In genomic region chr19:3324271-3324811, GRCm38 (mm10) we compare ENCODE assay signal across 8 mouse cellular contexts. TPM values are rescaled to one million over a fixed set of nuclear protein-coding genes. Genes with fewer than 3 reads are reported as not detected.
DNase-seq lines count a peak whose midpoint lies in the region; ATAC-seq and TF ChIP-seq lines count a peak whose summit lies in the region.

No protein-coding gene starts in this region.

- no peaks in the 10 kb centered on the region for H3K9me3 ChIP-seq in forebrain, postnatal 0 days (ENCODE audit: low read length)
- no peaks in the 10 kb centered on the region for H3K9me3 ChIP-seq in stomach, postnatal 0 days (ENCODE audit: control insufficient read depth, low read length)

- no peak for TF ChIP-seq CTCF in forebrain, postnatal 0 days (IDR thresholded peaks at IDR 0.05; ENCODE audit: low read depth)
- no peak for TF ChIP-seq CTCF in stomach, postnatal 0 days (IDR thresholded peaks at IDR 0.05; ENCODE audit: low read depth)

- no peak for TF ChIP-seq EP300 in stomach, postnatal 0 days (optimal IDR thresholded peaks at IDR 0.05)

- H3K27ac ChIP-seq in forebrain, postnatal 0 days (ENCODE audit: low read depth, low read length): peak overlapping the region; percentile 70
- H3K27ac ChIP-seq in macrophage: peak overlapping the region; percentile 80
- peak overlapping the region; percentile 96 for H3K27ac ChIP-seq in stomach, postnatal 0 days (replicated peaks)

- ATAC-seq in forebrain, postnatal 0 days: no peak
- ATAC-seq in stomach, postnatal 0 days (ENCODE audit: low FRiP score, low TSS enrichment): 0 out of 2 replicates have a peak, but pooled peaks have one; percentile 38

- WGBS in forebrain, postnatal 0 days: 1% methylated on average over 17 of the region's 17 CpGs
- under 1% methylated on average over 16 of the region's 17 CpGs for WGBS in macrophage (ENCODE audit: missing documents)
- WGBS in stomach, postnatal 0 days: 2% methylated on average over 17 of the region's 17 CpGs

- DNase-seq in thymus, postnatal 25 days: peak; percentile 30
- no peak for DNase-seq in thymus, postnatal 14 days
- peak; percentile 51 for DNase-seq in adrenal gland, postnatal 25 days
- DNase-seq in forebrain, postnatal 0 days: peak; percentile 35
- peak; percentile 55 for DNase-seq in kidney, adult 9 months
- peak; percentile 63 for DNase-seq in stomach, postnatal 0 days (ENCODE audit: low spot score)
- no peak for DNase-seq in right cerebral cortex, postnatal 10 days (ENCODE audit: low spot score in 2 of 2)

- H3K27me3 ChIP-seq in forebrain, postnatal 0 days (ENCODE audit: insufficient read depth, low read length): peaks cover 4% of the 10 kb centered on the region
- no peaks in the 10 kb centered on the region for H3K27me3 ChIP-seq in stomach, postnatal 0 days (ENCODE audit: control insufficient read depth, insufficient read depth, low read length)

- H3K9ac ChIP-seq in forebrain, postnatal 0 days: peak overlapping the region; percentile 42; the same call in 1 of the 2 replicates
- H3K9ac ChIP-seq in stomach, postnatal 0 days (ENCODE audit: low read length): peak overlapping the region; percentile 83

- H3K4me2 ChIP-seq in forebrain, postnatal 0 days (ENCODE audit: low read depth): peak overlapping the region; percentile 83
- H3K4me2 ChIP-seq in stomach, postnatal 0 days (replicated peaks; ENCODE audit: low read depth): peak overlapping the region; percentile 97

- H3K4me1 ChIP-seq in forebrain, postnatal 0 days (ENCODE audit: insufficient read depth): 0 out of 2 replicates have a peak, but pooled peaks cover 11% of the 10 kb centered on the region
- H3K4me1 ChIP-seq in stomach, postnatal 0 days (replicated peaks; ENCODE audit: control insufficient read depth, insufficient read depth): peaks cover 13% of the 10 kb centered on the region

- peak overlapping the region; percentile 52 for H3K4me3 ChIP-seq in forebrain, postnatal 0 days (ENCODE audit: low read depth, low read length)
- peak overlapping the region; percentile 90 for H3K4me3 ChIP-seq in macrophage (ENCODE audit: inconsistent target)
- peak overlapping the region; percentile 74 for H3K4me3 ChIP-seq in stomach, postnatal 0 days (ENCODE audit: low read depth, low read length)

- H3K36me3 ChIP-seq in forebrain, postnatal 0 days (ENCODE audit: insufficient read depth): no peaks in the 10 kb centered on the region
- H3K36me3 ChIP-seq in macrophage (ENCODE audit: inconsistent target): no peaks in the 10 kb centered on the region
- H3K36me3 ChIP-seq in stomach, postnatal 0 days (ENCODE audit: control insufficient read depth, insufficient read depth, low read length): no peaks in the 10 kb centered on the region

- H3K79me2 ChIP-seq in macrophage (ENCODE audit: inconsistent target): peaks cover 52% of the 10 kb centered on the region

RNA-seq across cellular contexts. Expression of gene Cpt1a, which starts 2.2 kb away (rescaled TPM):
- total RNA-seq in adrenal gland, postnatal 25 days (2021): 392 and 423 TPM in 2 replicates
- 13.7 and 17.2 TPM in 2 replicates for total RNA-seq in forebrain, postnatal 0 days (2014; rRNA removed)
- 13.1 and 17.0 TPM in 2 replicates for polyA plus RNA-seq in forebrain, postnatal 0 days (2015; fragmentation: Nextera tagmentation; extraction: Ambion mirVana)
- total RNA-seq in macrophage (2018; cell fraction: chromatin; rRNA removed): 10 to 100 TPM in 24 of 26 experiments, 1 to 10 TPM in 2; 8.6 to 87.1 (median 48.0) TPM
- 100 to 1,000 TPM in 1 of 26 experiments, 10 to 100 TPM in 25; 54.2 to 105 (median 76.0) TPM for total RNA-seq in macrophage (2018; cell fraction: cytosol; rRNA removed)
- total RNA-seq in macrophage (2018; cell fraction: nucleus; rRNA removed): 10 to 100 TPM; 30.6 to 80.4 (median 49.2) TPM
- 64.9 to 112 TPM (median 73.6 TPM) in 3 replicates for polyA plus RNA-seq in macrophage (2018)
- 59.5 and 62.0 TPM in 2 replicates for polyA plus RNA-seq in stomach, postnatal 0 days (2015; fragmentation: Nextera tagmentation; extraction: Ambion mirVana)

RNA-seq across cellular contexts. Expression of gene Ighmbp2, which starts 41.5 kb away (rescaled TPM):
- total RNA-seq in adrenal gland, postnatal 25 days (2021): 6.4 and 9.1 TPM in 2 replicates
- 10.1 and 10.5 TPM in 2 replicates for total RNA-seq in forebrain, postnatal 0 days (2014; rRNA removed)
- polyA plus RNA-seq in forebrain, postnatal 0 days (2015; fragmentation: Nextera tagmentation; extraction: Ambion mirVana): 8.8 and 10.4 TPM in 2 replicates
- 10 to 100 TPM in 16 of 26 experiments, 1 to 10 TPM in 10; 3.6 to 23.4 (median 13.9) TPM for total RNA-seq in macrophage (2018; cell fraction: chromatin; rRNA removed)
- total RNA-seq in macrophage (2018; cell fraction: cytosol; rRNA removed): 1 to 10 TPM; 1.2 to 4.8 (median 3.3) TPM
- 10 to 100 TPM in 7 of 26 experiments, 1 to 10 TPM in 19; 2.4 to 13.9 (median 8.6) TPM for total RNA-seq in macrophage (2018; cell fraction: nucleus; rRNA removed)
- polyA plus RNA-seq in macrophage (2018): 3.1 to 3.7 TPM (median 3.2 TPM) in 3 replicates
- 3.9 and 4.0 TPM in 2 replicates for polyA plus RNA-seq in stomach, postnatal 0 days (2015; fragmentation: Nextera tagmentation; extraction: Ambion mirVana)

RNA-seq across cellular contexts. Expression of gene Mrpl21, which starts 41.6 kb away (rescaled TPM):
- 67.9 and 69.7 TPM in 2 replicates for total RNA-seq in adrenal gland, postnatal 25 days (2021)
- 61.7 and 79.1 TPM in 2 replicates for total RNA-seq in forebrain, postnatal 0 days (2014; rRNA removed)
- polyA plus RNA-seq in forebrain, postnatal 0 days (2015; fragmentation: Nextera tagmentation; extraction: Ambion mirVana): 92.3 and 96.8 TPM in 2 replicates
- total RNA-seq in macrophage (2018; cell fraction: chromatin; rRNA removed): 10 to 100 TPM in 23 of 26 experiments, 1 to 10 TPM in 3; 3.6 to 30.6 (median 19.2) TPM
- 10 to 100 TPM; 32.8 to 58.2 (median 44.7) TPM for total RNA-seq in macrophage (2018; cell fraction: cytosol; rRNA removed)
- total RNA-seq in macrophage (2018; cell fraction: nucleus; rRNA removed): 10 to 100 TPM in 23 of 26 experiments, 1 to 10 TPM in 3; 8.7 to 34.1 (median 17.1) TPM
- 39.8 to 73.7 TPM (median 41.2 TPM) in 3 replicates for polyA plus RNA-seq in macrophage (2018)
- 81.6 and 87.2 TPM in 2 replicates for polyA plus RNA-seq in stomach, postnatal 0 days (2015; fragmentation: Nextera tagmentation; extraction: Ambion mirVana)

Comparison
In these comparisons a context has a peak if more than half of its experiments do, and no peak if none do; other contexts are left out.
1. DNase-seq: peak in thymus, postnatal 25 days (single experiment), adrenal gland, postnatal 25 days (single experiment), forebrain, postnatal 0 days (single experiment), kidney, adult 9 months (single experiment) and stomach, postnatal 0 days (single experiment); none in thymus, postnatal 14 days (single experiment) and right cerebral cortex, postnatal 10 days (0 of 2).
2. Peak in every context shown above with its lines, with median percentiles within 50 percentile points of each other: H3K27ac ChIP-seq and H3K4me3 ChIP-seq.